Mouse (Mus musculus) adrenal gland, postnatal 25 days (tissue): ENCODE results near the gene Gm9195. TPM values are rescaled to one million over a fixed set of nuclear protein-coding genes. Genes with fewer than 3 reads are reported as not detected.

ENCODE experiments used
- DNase-seq: peaks from one replicate; pipeline ENCODE4 v3.0.0; 2021; ENCODE audit warnings: mixed read lengths
- total RNA-seq: library from RNA; stranded (reverse); gene quantifications from 2 replicates; pipeline ENCODE4 v1.2.3, GENCODE M21; 2021

The Gm9195 gene
- total RNA-seq, 1 experiment from 2014 or later = not detected

DNA sequence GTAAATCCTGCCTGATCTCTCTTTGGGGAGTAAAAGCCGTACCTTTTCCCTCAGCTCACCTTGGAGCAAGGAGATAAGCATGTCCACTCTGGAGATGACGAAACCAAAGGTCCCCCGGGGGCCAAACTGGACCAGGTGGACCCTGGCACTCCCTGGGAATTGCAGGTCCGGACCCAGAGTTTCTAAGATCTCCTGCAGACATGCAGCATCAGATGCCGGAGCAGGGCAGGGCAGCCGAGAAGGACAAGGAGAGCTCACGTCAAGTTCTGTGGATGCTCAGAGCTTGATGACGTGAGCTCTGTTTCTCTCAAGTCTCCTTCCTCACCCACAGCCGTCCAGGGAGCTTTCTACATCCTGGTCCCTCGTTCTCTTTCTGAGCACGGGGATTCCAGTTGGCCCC, 48.7 kb downstream of the Gm9195 start:
- DNase-seq = no peak

DNA sequence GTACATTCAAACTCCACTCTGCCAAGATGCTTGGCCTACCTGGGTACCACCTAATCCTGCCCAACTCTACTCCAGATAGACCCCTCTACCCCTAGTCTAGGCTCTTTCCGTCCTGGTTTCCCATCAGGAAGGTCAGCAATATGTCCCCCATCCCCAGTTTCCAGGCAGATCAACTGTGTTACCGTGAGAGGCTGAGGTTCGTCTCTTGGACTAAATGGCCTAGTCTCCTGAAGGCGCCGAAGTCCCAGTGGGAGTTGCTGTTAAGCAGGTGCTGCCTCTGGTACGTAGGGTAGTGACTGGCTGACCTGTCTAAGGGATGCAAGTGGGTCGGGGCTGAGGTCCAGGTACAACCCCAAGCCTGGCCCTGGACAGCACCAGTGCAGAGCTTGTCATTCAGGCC, 50.7 kb downstream of the Gm9195 start:
- no peak for DNase-seq

DNA sequence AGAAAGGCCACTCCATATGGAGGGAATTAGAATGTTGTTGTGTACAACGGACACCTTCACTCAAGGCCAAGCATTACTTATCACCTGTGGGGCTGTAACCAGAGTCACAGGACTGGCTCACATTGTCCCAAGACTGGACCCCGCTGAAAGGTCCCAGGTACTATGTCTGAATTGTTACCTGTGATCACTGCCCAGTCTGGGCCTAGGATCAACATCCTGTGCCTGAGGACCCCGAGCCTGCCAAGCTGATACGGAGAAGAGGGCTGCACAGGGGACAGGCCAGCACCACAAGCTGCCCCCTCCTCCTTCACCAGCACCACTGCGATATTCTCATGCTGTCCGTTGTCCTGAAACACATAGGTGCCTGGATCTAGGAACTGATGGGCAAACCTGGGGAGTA, 51.2 kb downstream of the Gm9195 start:
- no peak for DNase-seq

DNA sequence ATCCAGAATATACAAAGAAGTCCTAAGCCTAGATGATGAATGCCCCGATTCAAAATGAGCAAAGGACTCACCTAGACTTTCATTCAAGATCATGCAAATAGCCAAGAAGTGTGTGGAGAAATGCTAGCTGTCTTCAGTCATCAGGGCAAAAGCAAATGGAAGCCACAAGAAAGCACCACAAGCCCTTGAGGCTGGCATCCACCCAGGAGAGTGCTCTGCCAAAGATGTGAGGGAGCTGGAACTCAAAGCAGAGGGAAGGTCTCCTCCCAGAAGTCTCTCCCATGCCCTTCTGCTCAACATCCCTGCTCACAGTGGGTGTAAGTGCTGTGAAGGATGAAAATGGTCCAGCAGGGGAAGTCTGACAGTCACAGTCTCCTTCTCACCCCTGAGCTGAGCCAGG, 52.7 kb downstream of the Gm9195 start:
- DNase-seq = no peak

DNA sequence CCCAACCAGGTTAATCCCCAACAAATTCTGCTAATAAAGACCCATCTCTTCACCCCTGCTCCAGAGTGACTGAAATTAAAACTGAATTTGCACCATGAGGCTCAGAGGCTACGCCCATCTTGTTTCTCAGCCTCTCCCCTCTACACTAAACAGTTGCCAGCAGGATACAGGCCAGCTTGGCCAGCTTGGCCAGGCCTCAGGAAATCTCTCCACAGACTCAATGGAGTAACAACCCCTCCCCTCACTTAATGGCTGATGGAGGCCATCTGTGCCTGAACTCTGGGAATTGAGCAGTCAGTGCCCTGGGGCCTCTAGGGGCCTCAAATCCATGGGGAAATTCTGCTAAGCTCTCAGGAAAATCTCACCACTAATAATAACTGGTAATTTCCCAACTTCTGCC, 101.9 kb downstream of the Gm9195 start:
- DNase-seq = peak; percentile 10

DNA sequence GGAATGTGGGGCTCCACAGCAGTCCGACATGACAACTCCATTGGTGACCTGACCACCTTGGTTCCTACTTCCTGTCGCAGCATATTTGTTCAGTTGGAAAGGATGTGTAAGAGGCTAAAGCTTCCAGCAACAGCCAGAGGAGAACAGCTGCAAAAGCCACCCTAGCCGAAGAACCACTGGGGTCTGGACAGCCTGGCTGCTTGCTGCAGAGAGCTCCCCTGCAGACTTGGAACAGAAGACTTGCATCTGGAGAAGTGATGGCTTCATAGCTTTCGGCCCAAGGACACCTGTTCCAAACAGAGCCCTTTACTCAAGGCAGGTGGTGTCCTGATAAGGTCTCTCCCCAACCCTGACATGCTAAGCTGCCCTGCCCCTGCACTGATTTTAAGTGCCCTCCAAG, 102.3 kb downstream of the Gm9195 start:
- DNase-seq = no peak

DNA sequence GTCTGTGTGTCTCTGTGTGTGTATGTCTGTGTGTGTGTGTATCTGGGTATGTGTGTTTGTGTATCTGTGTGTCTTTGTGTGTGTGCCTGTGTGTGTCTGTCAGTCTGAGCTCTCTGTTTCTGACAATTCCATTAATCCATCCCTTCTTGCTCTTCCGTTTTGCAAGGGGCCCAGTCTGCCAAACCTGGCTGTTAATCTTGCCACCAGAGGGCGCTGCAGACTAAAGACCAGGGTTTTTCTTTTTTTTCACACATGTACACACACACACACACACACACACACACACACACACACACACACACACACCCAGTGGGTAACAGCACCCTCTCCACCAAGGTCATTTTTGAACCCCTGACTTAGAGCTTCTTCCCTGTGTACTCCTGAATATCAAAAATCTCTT, 114.4 kb downstream of the Gm9195 start:
- peak; percentile 55 for DNase-seq

Other genes starting within 250 kb of the Gm9195 start
- gene Fndc3a, start 218.2 kb upstream of the Gm9195 start, total RNA-seq = 63.0 and 63.4 TPM in 2 replicates